Mouse (Mus musculus): ENCODE data around the gene Clasp1. TPM values are rescaled to one million over a fixed set of nuclear protein-coding genes. Genes with fewer than 3 reads are reported as not detected.
A peak's percentile ranks its signal among the peaks of the same experiment; 100 is the strongest.

Clasp1 gene
- polyA plus RNA-seq, 1 experiment, result 146 TPM

- no peak for TF ChIP-seq POLR2A (IDR thresholded peaks at IDR 0.05; ENCODE audit: borderline replicate concordance, extremely low read depth, insufficient read depth, insufficient read length, poor library complexity, severe bottlenecking)
- TF ChIP-seq CTCF (IDR thresholded peaks at IDR 0.05; ENCODE audit: borderline replicate concordance, extremely low read depth, insufficient read depth, insufficient read length), result no peak
- DNase-seq (ENCODE audit: low read depth), result no peak
Measured at GRCm38 (mm10) chr1:118453577-118453976, 64.7 kb downstream of the Clasp1 start.

- TF ChIP-seq POLR2A (IDR thresholded peaks at IDR 0.05; ENCODE audit: borderline replicate concordance, extremely low read depth, insufficient read depth, insufficient read length, poor library complexity, severe bottlenecking) (no peak), CTCF (IDR thresholded peaks at IDR 0.05; ENCODE audit: borderline replicate concordance, extremely low read depth, insufficient read depth, insufficient read length) (no peak)
- no peak for DNase-seq (ENCODE audit: low read depth)
Measured at GRCm38 (mm10) chr1:118454817-118455216, 66.0 kb downstream of the Clasp1 start.

- no peak for TF ChIP-seq POLR2A (IDR thresholded peaks at IDR 0.05; ENCODE audit: borderline replicate concordance, extremely low read depth, insufficient read depth, insufficient read length, poor library complexity, severe bottlenecking)
- no peak for TF ChIP-seq CTCF (IDR thresholded peaks at IDR 0.05; ENCODE audit: borderline replicate concordance, extremely low read depth, insufficient read depth, insufficient read length)
- DNase-seq (ENCODE audit: low read depth), result peak; percentile 59
Measured at GRCm38 (mm10) chr1:118457256-118457882, 68.5 kb downstream of the Clasp1 start.

GRCm38 (mm10) chr1:118457883-118458259 is 69.0 kb downstream of the Clasp1 start:
- TF ChIP-seq CTCF (IDR thresholded peaks at IDR 0.05; ENCODE audit: borderline replicate concordance, extremely low read depth, insufficient read depth, insufficient read length), result no peak
- TF ChIP-seq POLR2A (IDR thresholded peaks at IDR 0.05; ENCODE audit: borderline replicate concordance, extremely low read depth, insufficient read depth, insufficient read length, poor library complexity, severe bottlenecking), result no peak
- DNase-seq (ENCODE audit: low read depth), result peak; percentile 46

GRCm38 (mm10) chr1:118458279-118458678 is 69.4 kb downstream of the Clasp1 start:
- peak; percentile 23 for DNase-seq (ENCODE audit: low read depth)
- TF ChIP-seq POLR2A (IDR thresholded peaks at IDR 0.05; ENCODE audit: borderline replicate concordance, extremely low read depth, insufficient read depth, insufficient read length, poor library complexity, severe bottlenecking) (no peak), CTCF (IDR thresholded peaks at IDR 0.05; ENCODE audit: borderline replicate concordance, extremely low read depth, insufficient read depth, insufficient read length) (no peak)

GRCm38 (mm10) chr1:118458963-118459920 is 70.4 kb downstream of the Clasp1 start:
- TF ChIP-seq CTCF (IDR thresholded peaks at IDR 0.05; ENCODE audit: borderline replicate concordance, extremely low read depth, insufficient read depth, insufficient read length) (peak; percentile 41; the same call in 1 of the 2 replicates), POLR2A (IDR thresholded peaks at IDR 0.05; ENCODE audit: borderline replicate concordance, extremely low read depth, insufficient read depth, insufficient read length, poor library complexity, severe bottlenecking) (peak; percentile 65; the same call in 1 of the 2 replicates)
- peak; percentile 98 for DNase-seq (ENCODE audit: low read depth)

- no peak for TF ChIP-seq CTCF (IDR thresholded peaks at IDR 0.05; ENCODE audit: borderline replicate concordance, extremely low read depth, insufficient read depth, insufficient read length)
- DNase-seq (ENCODE audit: low read depth), result no peak
Measured at GRCm38 (mm10) chr1:118460716-118461115, 71.9 kb downstream of the Clasp1 start.

- DNase-seq (ENCODE audit: low read depth), result peak; percentile 14
- TF ChIP-seq POLR2A (IDR thresholded peaks at IDR 0.05; ENCODE audit: borderline replicate concordance, extremely low read depth, insufficient read depth, insufficient read length, poor library complexity, severe bottlenecking) (no peak), CTCF (IDR thresholded peaks at IDR 0.05; ENCODE audit: borderline replicate concordance, extremely low read depth, insufficient read depth, insufficient read length) (peak; percentile 20; the same call in 1 of the 2 replicates)
Measured at GRCm38 (mm10) chr1:118466041-118466440, 77.2 kb downstream of the Clasp1 start.

GRCm38 (mm10) chr1:118472386-118472785 is 83.5 kb downstream of the Clasp1 start:
- TF ChIP-seq CTCF (IDR thresholded peaks at IDR 0.05; ENCODE audit: borderline replicate concordance, extremely low read depth, insufficient read depth, insufficient read length) (no peak), POLR2A (IDR thresholded peaks at IDR 0.05; ENCODE audit: borderline replicate concordance, extremely low read depth, insufficient read depth, insufficient read length, poor library complexity, severe bottlenecking) (no peak)
- no peak for DNase-seq (ENCODE audit: low read depth)

GRCm38 (mm10) chr1:118476919-118477318 is 88.1 kb downstream of the Clasp1 start:
- DNase-seq (ENCODE audit: low read depth), result peak; percentile 67
- TF ChIP-seq POLR2A (IDR thresholded peaks at IDR 0.05; ENCODE audit: borderline replicate concordance, extremely low read depth, insufficient read depth, insufficient read length, poor library complexity, severe bottlenecking) (no peak), CTCF (IDR thresholded peaks at IDR 0.05; ENCODE audit: borderline replicate concordance, extremely low read depth, insufficient read depth, insufficient read length) (peak; percentile 60; the same call in 1 of the 2 replicates)

- DNase-seq (ENCODE audit: low read depth), result no peak
- TF ChIP-seq POLR2A (IDR thresholded peaks at IDR 0.05; ENCODE audit: borderline replicate concordance, extremely low read depth, insufficient read depth, insufficient read length, poor library complexity, severe bottlenecking) (no peak), CTCF (IDR thresholded peaks at IDR 0.05; ENCODE audit: borderline replicate concordance, extremely low read depth, insufficient read depth, insufficient read length) (no peak)
Measured at GRCm38 (mm10) chr1:118479246-118479645, 90.4 kb downstream of the Clasp1 start.
